Mouse (Mus musculus) hindbrain, postnatal 0 days (tissue): ENCODE measurements at regions not wholly inside any gene's neighbourhood (a gene's known extent, or its start where the extent isn't known, plus 50 kb on each side); places are given as distances from the start of the nearest gene placed in this dataset.
"Not testable (repeated sequence)": the region's sequence is repeated elsewhere in the genome, so short reads cannot be mapped to it uniquely, and the experiment has no call there.

ENCODE experiments used
- ATAC-seq: fragments of 200-750 bp; cut with Nextera tagmentation; 2 replicates; pipeline ENCODE4 v1.8.0; 2017; ENCODE audit warnings: mild to moderate bottlenecking, moderate TSS enrichment, moderate library complexity
- DNase-seq: peaks from one replicate; pipeline ENCODE4 v3.0.0-alpha.2; 2015; ENCODE audit warnings: low spot score
- H3K27ac ChIP-seq: fragments of 300-500 bp; sonication (generic); 2 replicates; pipeline ENCODE4 v1.5.1; 2014; ENCODE audit warnings: mild to moderate bottlenecking
- H3K27me3 ChIP-seq: fragments of 300-500 bp; sonication (generic); 2 replicates; pipeline ENCODE4 v1.6.1; 2014; ENCODE audit warnings: low read length, mixed read lengths; ENCODE audit not compliant: insufficient read depth
- H3K36me3 ChIP-seq: fragments of 300-500 bp; sonication (generic); 2 replicates; pipeline ENCODE4 v1.6.1; 2014; ENCODE audit warnings: low read length, mixed read lengths; ENCODE audit not compliant: insufficient read depth
- H3K4me1 ChIP-seq: fragments of 300-500 bp; sonication (generic); 2 replicates; pipeline ENCODE4 v1.6.1; 2014; ENCODE audit warnings: antibody characterized with exemption, low read length, mixed read lengths; ENCODE audit not compliant: insufficient read depth
- H3K4me2 ChIP-seq: fragments of 300-500 bp; sonication (generic); 2 replicates; pipeline ENCODE4 v1.6.1; 2014; ENCODE audit warnings: low read depth, mild to moderate bottlenecking, low read length, moderate library complexity, mixed read lengths
- H3K4me3 ChIP-seq: fragments of 300-500 bp; sonication (generic); 2 replicates; pipeline ENCODE4 v1.5.1; 2014; ENCODE audit warnings: low read length
- H3K9ac ChIP-seq: fragments of 300-500 bp; sonication (generic); replicated peaks from 2 replicates; pipeline ENCODE4 v1.6.1; 2014; ENCODE audit warnings: mild to moderate bottlenecking, low read length, moderate library complexity, mixed read lengths
- H3K9me3 ChIP-seq: fragments of 300-500 bp; sonication (generic); 2 replicates; pipeline ENCODE4 v1.6.1; 2016; ENCODE audit warnings: low read length, mixed read lengths
- CTCF ChIP-seq: IDR thresholded peaks from 2 replicates; pipeline ENCODE4 v1.5.1; 2016; ENCODE audit warnings: antibody characterized with exemption, control low read depth, low read depth
- WGBS: fragments of 180-500 bp; shearing (Covaris S2); extraction: QIAGEN DNeasy Blood & Tissue Kit; methylation state at CpG from one replicate; pipeline ENCODE4 v1.1.7; 2014; 5-methylcytosine and 5-hydroxymethylcytosine counted together

GRCm38 (mm10) chr6:6362678-6363354 is 145.8 kb upstream of the Slc25a13 start:
- Histone ChIP-seq H3K9me3 (no peaks in the 10 kb centered on the region), H3K4me3 (no peak overlapping the region), H3K36me3 (no peaks in the 10 kb centered on the region), H3K4me1 (no peaks in the 10 kb centered on the region), H3K9ac (no peak overlapping the region), H3K27ac (no peak overlapping the region), H3K27me3 (no peaks in the 10 kb centered on the region), H3K4me2 (no peak overlapping the region)
- DNase-seq: no peak
- WGBS: 81% methylated on average over 4 of the region's 4 CpGs
- ATAC-seq: no peak
- TF ChIP-seq CTCF: no peak

GRCm38 (mm10) chr6:6361181-6361580 is 144.2 kb upstream of the Slc25a13 start:
- H3K27me3 ChIP-seq, H3K4me1 ChIP-seq, H3K4me3 ChIP-seq, DNase-seq, H3K9ac ChIP-seq, H3K36me3 ChIP-seq, H3K4me2 ChIP-seq, ATAC-seq, H3K9me3 ChIP-seq, H3K27ac ChIP-seq: not testable (repeated sequence)

GRCm38 (mm10) chr6:6357477-6357876 is 140.5 kb upstream of the Slc25a13 start:
- H3K9ac ChIP-seq: no peak overlapping the region
- H3K27me3 ChIP-seq: no peaks in the 10 kb centered on the region
- ATAC-seq (peak; percentile 45; the same call in 1 of the 2 replicates), DNase-seq (peak; percentile 25)
- WGBS: 20% methylated on average over 2 of the region's 2 CpGs
- no peak overlapping the region for H3K4me3 ChIP-seq
- H3K4me2 ChIP-seq: no peak overlapping the region
- H3K27ac ChIP-seq: no peak overlapping the region
- no peaks in the 10 kb centered on the region for H3K9me3 ChIP-seq
- TF ChIP-seq CTCF: no peak
- no peaks in the 10 kb centered on the region for H3K36me3 ChIP-seq
- H3K4me1 ChIP-seq: no peaks in the 10 kb centered on the region

GRCm38 (mm10) chr6:6356967-6357366 is 140.0 kb upstream of the Slc25a13 start:
- no peak overlapping the region for H3K4me3 ChIP-seq
- H3K4me2 ChIP-seq: no peak overlapping the region
- H3K27ac ChIP-seq: no peak overlapping the region
- H3K4me1 ChIP-seq: no peaks in the 10 kb centered on the region
- H3K36me3 ChIP-seq: no peaks in the 10 kb centered on the region
- DNase-seq (peak; percentile 34), ATAC-seq (no peak)
- TF ChIP-seq CTCF: no peak
- H3K9me3 ChIP-seq: no peaks in the 10 kb centered on the region
- no peaks in the 10 kb centered on the region for H3K27me3 ChIP-seq
- WGBS: 51% methylated on average over 6 of the region's 6 CpGs
- H3K9ac ChIP-seq: no peak overlapping the region

- Histone ChIP-seq H3K36me3 (no peaks in the 10 kb centered on the region), H3K27me3 (no peaks in the 10 kb centered on the region), H3K4me1 (no peaks in the 10 kb centered on the region), H3K4me2 (no peak overlapping the region), H3K27ac (no peak overlapping the region), H3K9ac (no peak overlapping the region), H3K4me3 (no peak overlapping the region), H3K9me3 (no peaks in the 10 kb centered on the region)
- ATAC-seq (no peak), DNase-seq (no peak)
- no peak for TF ChIP-seq CTCF
- WGBS: 64% methylated on average over 8 of the region's 8 CpGs
These were observed 118.3 kb upstream of the Slc25a13 start for GRCm38 (mm10) chr6:6335251-6335650.

GRCm38 (mm10) chr6:6330271-6330670 is 113.3 kb upstream of the Slc25a13 start:
- ATAC-seq: no peak
- 100% methylated on average over 1 of the region's 1 CpGs for WGBS
- H3K9me3 ChIP-seq: peaks cover 8% of the 10 kb centered on the region; the same call in 1 of the 2 replicates

GRCm38 (mm10) chr6:6325516-6325915 is 108.5 kb upstream of the Slc25a13 start:
- H3K36me3 ChIP-seq: no peaks in the 10 kb centered on the region
- H3K9me3 ChIP-seq: peaks cover 8% of the 10 kb centered on the region; the same call in 1 of the 2 replicates
- 47% methylated on average over 1 of the region's 1 CpGs for WGBS
- no peak overlapping the region for H3K9ac ChIP-seq
- no peaks in the 10 kb centered on the region for H3K4me1 ChIP-seq
- no peaks in the 10 kb centered on the region for H3K27me3 ChIP-seq
- no peak overlapping the region for H3K27ac ChIP-seq
- no peak for TF ChIP-seq CTCF
- no peak overlapping the region for H3K4me3 ChIP-seq
- no peak overlapping the region for H3K4me2 ChIP-seq
- DNase-seq (no peak), ATAC-seq (no peak)

More at GRCm38 (mm10) chr6:6330271-6330670, 113.3 kb upstream of the Slc25a13 start:
- Histone ChIP-seq H3K27me3 (no peaks in the 10 kb centered on the region), H3K36me3 (no peaks in the 10 kb centered on the region), H3K27ac (no peak overlapping the region), H3K4me3 (no peak overlapping the region), H3K4me1 (no peaks in the 10 kb centered on the region), H3K9ac (no peak overlapping the region), H3K4me2 (no peak overlapping the region)
- TF ChIP-seq CTCF: no peak
- no peak for DNase-seq
